Mouse (Mus musculus) left cerebral cortex, adult 2 months (tissue): ENCODE measurements around the gene Ccdc85c. TPM values are rescaled to one million over a fixed set of nuclear protein-coding genes. Genes with fewer than 3 reads are reported as not detected.

Experiments
- DNase-seq, 2 experiments: peaks; one replicate each; pipeline ENCODE4 v3.0.0; 2021 to 2022; ENCODE audit warnings: low spot score in 2 of 2, mixed read lengths in 1 of 2; ENCODE audit errors: extremely low spot score in 1 of 2
- H3K27ac ChIP-seq: fragments of 200-600 bp; 2 replicates; pipeline ENCODE4 v1.8.1; 2022
- H3K4me3 ChIP-seq: fragments of 200-600 bp; 2 replicates; pipeline ENCODE4 v1.8.1; 2022
- CTCF ChIP-seq: fragments of 200-600 bp; IDR thresholded peaks from 2 replicates; pipeline ENCODE4 v1.8.1; 2022; ENCODE audit warnings: antibody characterized with exemption, mild to moderate bottlenecking, moderate library complexity
- intact Hi-C: fragments of 180-260 bp; cut with DNase I; formaldehyde crosslinking; loops from one replicate; pipeline ENCODE4 v1.15.1; 2025
- total RNA-seq, 2 experiments: library from RNA; stranded (reverse); gene quantifications; 2 replicates each; pipeline ENCODE4 v1.2.3; 2021

Ccdc85c gene
- total RNA-seq, 2 experiments from 2014 or later, result 73.7 to 79.3 TPM

- no peak for TF ChIP-seq CTCF
- intact Hi-C loops, result no loop called here
- Histone ChIP-seq H3K4me3 (no peak overlapping the region), H3K27ac (no peak overlapping the region)
- no peak for DNase-seq
Observed at GRCm38 (mm10) chr12:108203895-108204294, 71.3 kb downstream of the Ccdc85c start.

GRCm38 (mm10) chr12:108200094-108200493 is 75.1 kb downstream of the Ccdc85c start:
- H3K4me3 ChIP-seq, result no peak overlapping the region
- no peak overlapping the region; the same call in 1 of the 2 replicates for H3K27ac ChIP-seq
- peak; percentile 9 for TF ChIP-seq CTCF
- intact Hi-C loops, result no loop called here
- DNase-seq, result no peak

DNA sequence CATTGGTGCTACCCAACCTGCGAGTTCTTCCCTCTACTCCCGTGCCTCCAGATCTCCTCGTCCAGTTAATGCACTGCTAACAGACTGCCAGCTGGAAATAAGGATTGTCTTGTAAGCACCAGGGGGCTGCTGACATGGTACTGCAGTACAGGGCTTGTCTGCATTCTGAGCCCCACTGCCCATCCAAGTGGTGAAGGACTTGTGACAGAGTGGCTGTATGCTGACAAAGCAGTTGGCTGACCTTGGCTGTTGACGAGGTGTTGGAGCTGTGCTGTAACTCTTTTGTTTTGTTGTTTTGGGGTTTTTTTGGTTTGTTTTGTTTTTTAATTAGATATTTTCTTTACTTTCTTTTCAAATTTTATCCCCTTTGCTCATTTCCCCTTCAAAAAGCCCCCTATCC is 76.8 kb downstream of the Ccdc85c start:
- DNase-seq, result no peak
- no peak for TF ChIP-seq CTCF
- intact Hi-C loops, result no loop called here
- Histone ChIP-seq H3K4me3 (no peak overlapping the region), H3K27ac (no peak overlapping the region)

- Histone ChIP-seq H3K27ac (no peak overlapping the region), H3K4me3 (no peak overlapping the region)
- intact Hi-C loops, result no loop called here
- TF ChIP-seq CTCF, result no peak
- DNase-seq, result peak in 1 of 2 experiments; percentile 12
Observed at GRCm38 (mm10) chr12:108195761-108196160, 79.5 kb downstream of the Ccdc85c start.

- no peak overlapping the region for H3K4me3 ChIP-seq
- no peak for TF ChIP-seq CTCF
- intact Hi-C loops, result no loop called here
- no peak for DNase-seq
- peak overlapping the region; percentile 28; the same call in 1 of the 2 replicates for H3K27ac ChIP-seq
Observed at GRCm38 (mm10) chr12:108193878-108194277, 81.3 kb downstream of the Ccdc85c start.

- TF ChIP-seq CTCF, result peak; percentile 2; the same call in 1 of the 2 replicates
- DNase-seq, result no peak
Observed at GRCm38 (mm10) chr12:108187541-108188091, 87.6 kb downstream of the Ccdc85c start.

DNA sequence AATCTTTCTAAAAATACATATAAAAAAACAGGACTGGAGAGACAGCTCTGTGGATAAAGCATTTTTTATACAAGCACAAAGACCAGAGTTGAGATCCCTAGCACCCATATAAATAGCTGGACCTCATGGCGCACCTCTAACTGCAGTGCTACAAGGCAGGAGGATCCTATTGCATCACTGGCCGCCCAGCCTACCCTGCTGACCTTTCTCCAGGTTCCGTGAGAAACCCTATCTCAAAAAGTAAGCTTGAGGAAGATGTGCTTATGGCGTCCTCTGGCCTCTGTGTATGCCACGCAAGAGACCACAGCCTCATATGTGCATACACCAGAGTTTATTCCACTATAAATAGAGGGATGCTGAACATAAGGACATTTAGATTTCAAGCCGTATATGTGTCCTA is 93.5 kb downstream of the Ccdc85c start:
- TF ChIP-seq CTCF, result no peak
- H3K27ac ChIP-seq, result no peak overlapping the region
- intact Hi-C loops, result no loop called here
- no peak overlapping the region for H3K4me3 ChIP-seq
- no peak for DNase-seq

More at GRCm38 (mm10) chr12:108187541-108188091, 87.6 kb downstream of the Ccdc85c start:
- no peak overlapping the region for H3K4me3 ChIP-seq
- no peak overlapping the region for H3K27ac ChIP-seq
- intact Hi-C loops, result no loop called here

DNA sequence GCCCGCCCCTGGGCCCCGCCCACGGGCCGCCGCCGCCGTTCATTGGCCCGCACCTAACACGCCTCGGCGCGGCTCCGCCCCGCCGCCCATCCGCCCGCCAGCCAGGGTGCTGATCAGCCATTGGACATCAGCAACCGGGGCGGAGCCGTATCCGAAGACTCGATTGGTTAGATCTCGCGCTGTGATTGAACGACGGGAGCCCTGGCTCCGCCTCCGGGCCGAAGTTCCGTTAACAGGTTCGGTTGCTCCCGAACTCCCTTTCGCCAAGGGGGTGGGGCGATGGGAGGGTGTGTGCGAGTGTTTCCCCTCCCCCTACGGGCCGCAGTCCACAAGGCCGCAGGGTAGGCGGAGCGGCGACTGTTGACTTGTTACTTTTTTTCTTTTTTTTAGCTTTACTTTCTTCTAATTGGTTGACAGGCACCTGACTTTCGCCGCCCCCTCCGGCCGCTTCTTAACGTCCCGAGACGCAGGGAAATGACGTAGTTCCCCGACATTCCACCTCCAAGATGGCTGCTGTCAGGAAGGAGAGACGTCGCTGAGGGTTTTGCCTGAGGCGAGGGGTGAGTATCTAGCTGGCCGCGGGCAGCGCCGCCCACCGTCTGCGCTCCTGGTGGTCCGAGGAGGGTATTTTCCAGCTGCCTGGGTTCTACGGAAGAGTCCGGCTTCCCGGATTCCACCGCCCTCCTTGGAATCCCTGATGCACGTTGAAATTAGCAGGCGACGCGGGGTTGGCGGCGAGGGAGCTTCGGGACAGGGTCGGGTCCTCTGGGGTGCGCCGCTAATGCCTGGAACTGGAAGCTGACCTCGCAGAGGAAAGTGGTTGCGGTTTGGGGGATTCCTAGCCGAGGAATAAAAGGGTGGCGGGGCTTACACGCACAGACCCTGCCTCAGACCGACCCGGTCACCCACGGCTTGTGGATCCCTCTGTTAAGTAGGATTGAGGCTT is 95.6 kb downstream of the Ccdc85c start, which contains the start of gene Ccnk:
TSS of gene Ccnk (plus strand) at position 259 of the 946 bp plus-strand sequence.
- Histone ChIP-seq H3K27ac (peak within 1 kb of the TSS; percentile 92), H3K4me3 (peak within 1 kb of the TSS; percentile 91)
- intact Hi-C loops, result no loop called here
- DNase-seq, result peak; percentile 97 to 99
- peak; percentile 19 for TF ChIP-seq CTCF

DNA sequence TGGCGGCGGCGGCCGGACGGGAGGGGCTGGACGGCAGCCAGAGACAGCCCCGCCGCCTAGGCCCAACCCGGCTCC is 96.1 kb downstream of the Ccdc85c start, which contains the start of gene Setd3:
TSS of gene Setd3 (minus strand) at position 69 of the 75 bp plus-strand sequence.
- intact Hi-C loops, result no loop called here
- no peak for DNase-seq
- Histone ChIP-seq H3K27ac (peak within 1 kb of the TSS; percentile 92), H3K4me3 (peak within 1 kb of the TSS; percentile 91)
- TF ChIP-seq CTCF, result no peak

GRCm38 (mm10) chr12:108178331-108179245 is 96.6 kb downstream of the Ccdc85c start:
- peak overlapping the region; percentile 81 for H3K4me3 ChIP-seq
- peak overlapping the region; percentile 92 for H3K27ac ChIP-seq
- DNase-seq, result peak; percentile 61 to 80
- intact Hi-C loops, result no loop called here
- TF ChIP-seq CTCF, result no peak; the same call in 1 of the 2 replicates

DNA sequence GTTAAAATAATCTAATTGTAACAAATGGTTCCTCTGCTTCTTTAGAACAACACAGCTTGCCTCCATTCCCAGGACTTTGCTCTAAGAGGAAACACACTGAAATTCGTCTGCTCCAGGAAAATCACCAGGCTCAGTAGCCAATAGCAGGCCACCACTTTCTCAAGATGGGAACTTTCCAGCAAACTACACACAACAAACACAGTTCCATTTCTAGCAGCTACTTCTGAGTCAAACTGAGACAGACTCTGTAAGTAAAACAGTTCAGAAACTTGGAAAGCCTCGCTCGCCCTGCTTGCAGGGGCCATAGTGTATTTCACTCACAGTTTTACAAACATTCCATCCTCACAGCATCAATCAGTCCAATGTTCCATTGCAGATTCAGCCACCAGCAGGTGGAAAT is 98.9 kb downstream of the Ccdc85c start:
- no peak for TF ChIP-seq CTCF
- intact Hi-C loops, result no loop called here
- no peak overlapping the region for H3K27ac ChIP-seq
- no peak for DNase-seq
- H3K4me3 ChIP-seq, result no peak overlapping the region
